23 mouse cellular contexts compared by ENCODE assay signal in the genomic region with DNA sequence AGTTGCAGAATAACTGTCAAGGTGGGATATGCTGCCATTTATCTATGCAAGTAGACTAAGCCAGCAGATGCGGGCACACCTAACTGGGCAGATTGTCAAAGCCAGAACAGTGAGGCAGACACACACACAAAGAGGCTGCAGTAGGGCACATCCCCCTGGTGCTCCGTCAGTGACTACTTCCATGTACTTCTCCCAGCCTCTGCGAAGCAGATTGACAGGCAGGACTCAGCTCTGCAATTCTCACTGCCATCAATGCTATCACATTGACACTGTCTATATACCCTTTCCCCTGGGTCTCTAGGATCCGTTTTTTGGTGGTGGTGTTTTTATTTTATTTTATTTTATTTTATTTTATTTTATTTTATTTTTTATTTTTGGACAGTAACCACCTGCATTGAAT. TPM values are rescaled to one million over a fixed set of nuclear protein-coding genes. Genes with fewer than 3 reads are reported as not detected.
DNase-seq lines count a peak whose midpoint lies in the region; ATAC-seq and TF ChIP-seq lines count a peak whose summit lies in the region.
"Had no signal": no experiment of that assay in that cellular context is flagged by ENCODE, and none has a peak within 500 bp of the region (broad histone marks: within the 10 kb centered on the region; RNA-seq: fewer than 3 reads in every experiment).

No protein-coding gene starts in this region.

- peaks cover 19% of the 10 kb centered on the region for H3K4me1 ChIP-seq in forebrain, embryonic 13.5 days
- H3K4me1 ChIP-seq in forebrain, embryonic 11.5 days (replicated peaks; ENCODE audit: control insufficient read depth, insufficient read depth, low read length), result no peaks in the 10 kb centered on the region
- H3K4me1 ChIP-seq in heart, postnatal 0 days (ENCODE audit: control insufficient read depth, insufficient read depth), result no peaks in the 10 kb centered on the region
- H3K4me1 ChIP-seq in midbrain, embryonic 11.5 days (ENCODE audit: control insufficient read depth, insufficient read depth, low read length), result peaks cover 6% of the 10 kb centered on the region; the same call in 1 of the 2 replicates
- H3K4me1 ChIP-seq in midbrain, embryonic 10.5 days, result peaks cover 16% of the 10 kb centered on the region
- H3K4me1 ChIP-seq: liver, embryonic 13.5 days had no signal

- H3K9me3 ChIP-seq in forebrain, embryonic 13.5 days (replicated peaks), result no peaks in the 10 kb centered on the region
- no peaks in the 10 kb centered on the region for H3K9me3 ChIP-seq in forebrain, embryonic 11.5 days (ENCODE audit: control insufficient read depth, low read length)
- no peaks in the 10 kb centered on the region for H3K9me3 ChIP-seq in heart, postnatal 0 days (replicated peaks; ENCODE audit: control insufficient read depth, low read length)
- H3K9me3 ChIP-seq in midbrain, embryonic 11.5 days (ENCODE audit: control insufficient read depth, low read length), result no peaks in the 10 kb centered on the region
- no peaks in the 10 kb centered on the region for H3K9me3 ChIP-seq in midbrain, embryonic 10.5 days (replicated peaks)
- H3K9me3 ChIP-seq: heart, embryonic 10.5 days; liver, embryonic 13.5 days had no signal

- no peak overlapping the region for H3K4me3 ChIP-seq in forebrain, embryonic 13.5 days
- H3K4me3 ChIP-seq in forebrain, embryonic 11.5 days (ENCODE audit: low read depth, low read length), result no peak overlapping the region
- H3K4me3 ChIP-seq in heart, postnatal 0 days (ENCODE audit: low read depth, low read length), result no peak overlapping the region
- H3K4me3 ChIP-seq in midbrain, embryonic 11.5 days (ENCODE audit: low read depth, low read length), result no peak overlapping the region
- H3K4me3 ChIP-seq in midbrain, embryonic 10.5 days, result no peak overlapping the region
- H3K4me3 ChIP-seq: heart, embryonic 10.5 days; liver, embryonic 13.5 days had no signal

- DNase-seq in forebrain, embryonic 11.5 days (ENCODE audit: low spot score), result no peak
- DNase-seq in heart, postnatal 0 days (ENCODE audit: low spot score), result no peak
- no peak for DNase-seq in heart, adult 18-20 months
- peak; percentile 84 for DNase-seq in midbrain, embryonic 11.5 days (ENCODE audit: low spot score, missing footprints)
- DNase-seq in midbrain, embryonic 10.5 days (ENCODE audit: low spot score), result no peak
- no peak for DNase-seq in left cerebral cortex, postnatal 36 days (ENCODE audit: low spot score in 2 of 2)
- DNase-seq in frontal cortex, adult 2 months (ENCODE audit: extremely low spot score in 1 of 2, low spot score in 1 of 2), result no peak
- DNase-seq: adrenal gland, postnatal 14 days; cerebellum, adult 8-10 months; gastrocnemius, postnatal 36 days; heart, postnatal 14 days; layer of hippocampus, adult 9-11 months; liver, embryonic 13.5 days; lung, adult 2 months; lung, postnatal 14 days; right cerebral cortex, postnatal 14 days; thymus, adult 2 months had no signal

- no peak for TF ChIP-seq EP300 in heart, postnatal 0 days (IDR thresholded peaks at IDR 0.05; ENCODE audit: low read depth)

- H3K36me3 ChIP-seq in forebrain, embryonic 13.5 days (ENCODE audit: poor library complexity, severe bottlenecking), result peaks cover 11% of the 10 kb centered on the region; the same call in 1 of the 2 replicates
- H3K36me3 ChIP-seq in forebrain, embryonic 11.5 days (ENCODE audit: control insufficient read depth, insufficient read depth, low read length), result no peaks in the 10 kb centered on the region
- H3K36me3 ChIP-seq in heart, postnatal 0 days (replicated peaks; ENCODE audit: control insufficient read depth, insufficient read depth, low read length), result no peaks in the 10 kb centered on the region
- H3K36me3 ChIP-seq in midbrain, embryonic 11.5 days (ENCODE audit: control insufficient read depth, insufficient read depth, low read length), result 0 out of 2 replicates have a peak, but pooled peaks cover 4% of the 10 kb centered on the region
- H3K36me3 ChIP-seq in midbrain, embryonic 10.5 days, result peaks cover 26% of the 10 kb centered on the region
- H3K36me3 ChIP-seq: heart, embryonic 10.5 days; liver, embryonic 13.5 days had no signal

- H3K27me3 ChIP-seq in forebrain, embryonic 13.5 days, result no peaks in the 10 kb centered on the region
- no peaks in the 10 kb centered on the region for H3K27me3 ChIP-seq in forebrain, embryonic 11.5 days (ENCODE audit: control insufficient read depth, insufficient read depth, low read length)
- H3K27me3 ChIP-seq in heart, postnatal 0 days (ENCODE audit: control insufficient read depth, insufficient read depth, low read length), result no peaks in the 10 kb centered on the region
- H3K27me3 ChIP-seq in midbrain, embryonic 11.5 days (ENCODE audit: control insufficient read depth, insufficient read depth, low read length), result no peaks in the 10 kb centered on the region
- H3K27me3 ChIP-seq in midbrain, embryonic 10.5 days (ENCODE audit: low read depth, poor library complexity, severe bottlenecking), result no peaks in the 10 kb centered on the region
- H3K27me3 ChIP-seq: liver, embryonic 13.5 days had no signal

- no peak overlapping the region for H3K9ac ChIP-seq in forebrain, embryonic 13.5 days
- no peak overlapping the region for H3K9ac ChIP-seq in forebrain, embryonic 11.5 days (ENCODE audit: low read length)
- H3K9ac ChIP-seq in heart, postnatal 0 days (replicated peaks; ENCODE audit: low read depth, low read length), result no peak overlapping the region
- no peak overlapping the region for H3K9ac ChIP-seq in midbrain, embryonic 11.5 days (ENCODE audit: low read length)
- H3K9ac ChIP-seq: liver, embryonic 13.5 days had no signal

- intact Hi-C loops in left cerebral cortex, postnatal 36 days (cut with DNase I), result no loop called here

- TF ChIP-seq CTCF in heart, postnatal 0 days (IDR thresholded peaks at IDR 0.05; ENCODE audit: low read depth), result no peak

- 80% methylated on average over 4 of the region's 4 CpGs for WGBS in forebrain, embryonic 13.5 days
- WGBS in forebrain, embryonic 11.5 days, result 88% methylated on average over 4 of the region's 4 CpGs
- 73% methylated on average over 4 of the region's 4 CpGs for WGBS in heart, postnatal 0 days
- WGBS in midbrain, embryonic 11.5 days, result 91% methylated on average over 4 of the region's 4 CpGs
- 90% methylated on average over 4 of the region's 4 CpGs for WGBS in midbrain, embryonic 10.5 days

- H3K4me2 ChIP-seq in forebrain, embryonic 13.5 days, result no peak overlapping the region
- H3K4me2 ChIP-seq in forebrain, embryonic 11.5 days (ENCODE audit: low read depth, low read length, severe bottlenecking), result no peak overlapping the region
- H3K4me2 ChIP-seq in heart, postnatal 0 days (ENCODE audit: low read depth, low read length), result no peak overlapping the region
- no peak overlapping the region for H3K4me2 ChIP-seq in midbrain, embryonic 11.5 days
- H3K4me2 ChIP-seq: liver, embryonic 13.5 days had no signal

- peak; percentile 44; the same call in 1 of the 2 replicates for ATAC-seq in forebrain, embryonic 13.5 days
- ATAC-seq in forebrain, embryonic 11.5 days (replicated peaks; ENCODE audit: low FRiP score), result no peak
- ATAC-seq in heart, postnatal 0 days (ENCODE audit: insufficient read depth, low read depth), result no peak
- no peak for ATAC-seq in midbrain, embryonic 11.5 days (ENCODE audit: low FRiP score)
- ATAC-seq: activated CD4-positive, CD25-positive, alpha-beta regulatory T cell, adult 4 months; hindbrain, postnatal 0 days; intestine, embryonic 16.5 days had no signal

- H3K27ac ChIP-seq in forebrain, embryonic 13.5 days, result peak overlapping the region; percentile 40
- H3K27ac ChIP-seq in forebrain, embryonic 11.5 days (ENCODE audit: low read depth, low read length), result no peak overlapping the region
- H3K27ac ChIP-seq in heart, postnatal 0 days (ENCODE audit: low read depth), result peak overlapping the region; percentile 54; the same call in 1 of the 2 replicates
- no peak overlapping the region for H3K27ac ChIP-seq in midbrain, embryonic 11.5 days (ENCODE audit: low read depth, low read length)
- H3K27ac ChIP-seq in midbrain, embryonic 10.5 days (replicated peaks), result no peak overlapping the region
- H3K27ac ChIP-seq: heart, embryonic 10.5 days; hindbrain, postnatal 0 days; liver, embryonic 13.5 days; stomach, postnatal 0 days had no signal

RNA-seq across cellular contexts. Expression of gene Rnf144a, which starts 57.8 kb away (rescaled TPM):
- 36.8 and 40.3 TPM in 2 replicates for polyA plus RNA-seq in forebrain, embryonic 13.5 days (2015; fragmentation: Nextera tagmentation; extraction: Ambion mirVana)
- polyA plus RNA-seq in forebrain, embryonic 11.5 days (2014; fragmentation: Nextera tagmentation; extraction: Ambion mirVana), result 36.8 and 39.3 TPM in 2 replicates
- 6.8 and 8.5 TPM in 2 replicates for total RNA-seq in heart, postnatal 0 days (2014; rRNA removed; ENCODE audit: low replicate concordance)
- polyA plus RNA-seq in heart, postnatal 0 days (2015; fragmentation: Nextera tagmentation; extraction: Ambion mirVana), result 9.1 and 9.4 TPM in 2 replicates
- total RNA-seq in heart, adult 18-20 months (2021), result 10 to 100 TPM in 1 of 2 experiments, 1 to 10 TPM in 1; 9.7 to 12.1 TPM
- 24.7 and 25.5 TPM in 2 replicates for polyA plus RNA-seq in midbrain, embryonic 11.5 days (2014; fragmentation: Nextera tagmentation; extraction: Ambion mirVana)
- polyA plus RNA-seq in midbrain, embryonic 10.5 days (2016; fragmentation: Nextera tagmentation; extraction: Ambion mirVana), result 35.5 and 35.6 TPM in 2 replicates
- total RNA-seq in left cerebral cortex, postnatal 36 days (2021), result 10 to 100 TPM; 31.7 to 31.9 TPM
- polyA plus RNA-seq in frontal cortex, adult 2 months (2012; rRNA removed), result 15.6 and 16.1 TPM in 2 replicates

Comparison
In these comparisons a context has a peak if more than half of its experiments do, and no peak if none do; other contexts are left out.
1. H3K27ac ChIP-seq: peak in forebrain, embryonic 13.5 days (single experiment) and heart, postnatal 0 days (single experiment); none in forebrain, embryonic 11.5 days (single experiment), midbrain, embryonic 11.5 days (single experiment) and midbrain, embryonic 10.5 days (single experiment).